Mouse (Mus musculus) megakaryocyte-erythroid progenitor cell, adult 5 weeks (primary cell): ENCODE results near the gene Etv6. TPM values are rescaled to one million over a fixed set of nuclear protein-coding genes. Genes with fewer than 3 reads are reported as not detected.

Source experiments
- polyA plus RNA-seq: library from polyadenylated mRNA; stranded (reverse); fragments of >175 nt; gene quantifications from 2 replicates; pipeline ENCODE4 v1.2.3, GENCODE M21; 2012

The Etv6 gene
- polyA plus RNA-seq, result 496 and 501 TPM in 2 replicates

DNA sequence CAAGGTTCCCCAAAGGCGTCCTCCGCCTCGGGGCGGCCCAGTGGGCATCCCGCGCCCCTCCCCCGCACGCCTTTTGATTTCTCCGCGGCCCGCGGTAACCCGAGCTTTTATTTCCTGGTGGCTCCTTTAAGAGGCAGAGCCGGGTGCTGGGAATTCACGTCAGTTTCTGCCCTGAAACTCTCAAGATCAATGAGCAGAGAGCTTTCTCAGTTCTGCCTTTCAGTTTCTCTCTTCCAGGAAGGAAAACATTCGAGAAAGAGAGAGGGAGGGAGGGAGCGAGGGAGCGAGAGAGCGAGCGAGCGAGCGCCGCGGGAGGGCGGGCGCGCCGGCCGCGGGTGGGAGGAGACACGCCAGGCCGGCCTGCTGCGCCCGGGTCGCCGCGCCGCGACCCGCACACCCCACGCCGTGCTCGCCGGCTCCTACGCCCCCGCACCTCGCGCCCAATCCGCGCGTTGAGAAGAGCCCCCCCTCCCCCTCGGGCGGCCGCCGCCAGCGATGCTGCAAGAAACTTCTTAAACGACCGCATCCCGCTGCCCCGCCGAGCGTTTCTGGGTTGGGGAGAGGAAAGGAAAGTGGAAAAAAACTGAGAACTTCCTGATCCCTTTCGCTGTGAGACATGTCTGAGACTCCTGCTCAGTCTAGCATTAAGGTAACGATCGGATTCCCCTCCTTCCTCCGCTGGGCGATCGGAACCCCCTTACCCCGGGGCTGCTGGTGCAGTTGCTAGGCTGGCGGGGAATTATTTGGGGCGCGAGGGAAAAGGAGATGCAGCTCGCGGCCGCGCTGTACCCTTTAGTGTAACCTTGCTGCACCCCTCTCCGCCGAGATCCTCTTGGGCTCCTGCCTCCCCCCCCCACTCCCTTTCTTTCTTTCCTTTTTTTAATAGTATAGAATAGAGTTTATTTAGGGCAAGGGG lies at the start of gene Etv6:
TSS of gene Etv6 (plus strand) at position 211 of the 916 bp plus-strand sequence.

Other genes with a start within 250 kb of the Etv6 start
- not detected in 2 replicates for gene Kap, start 181.9 kb upstream of the Etv6 start, polyA plus RNA-seq